Mouse (Mus musculus): ENCODE data around the gene Fcgr3.
"Not testable (repeated sequence)": the region's sequence is repeated elsewhere in the genome, so short reads cannot be mapped to it uniquely, and the experiment has no call there.

Fcgr3 gene

DNA sequence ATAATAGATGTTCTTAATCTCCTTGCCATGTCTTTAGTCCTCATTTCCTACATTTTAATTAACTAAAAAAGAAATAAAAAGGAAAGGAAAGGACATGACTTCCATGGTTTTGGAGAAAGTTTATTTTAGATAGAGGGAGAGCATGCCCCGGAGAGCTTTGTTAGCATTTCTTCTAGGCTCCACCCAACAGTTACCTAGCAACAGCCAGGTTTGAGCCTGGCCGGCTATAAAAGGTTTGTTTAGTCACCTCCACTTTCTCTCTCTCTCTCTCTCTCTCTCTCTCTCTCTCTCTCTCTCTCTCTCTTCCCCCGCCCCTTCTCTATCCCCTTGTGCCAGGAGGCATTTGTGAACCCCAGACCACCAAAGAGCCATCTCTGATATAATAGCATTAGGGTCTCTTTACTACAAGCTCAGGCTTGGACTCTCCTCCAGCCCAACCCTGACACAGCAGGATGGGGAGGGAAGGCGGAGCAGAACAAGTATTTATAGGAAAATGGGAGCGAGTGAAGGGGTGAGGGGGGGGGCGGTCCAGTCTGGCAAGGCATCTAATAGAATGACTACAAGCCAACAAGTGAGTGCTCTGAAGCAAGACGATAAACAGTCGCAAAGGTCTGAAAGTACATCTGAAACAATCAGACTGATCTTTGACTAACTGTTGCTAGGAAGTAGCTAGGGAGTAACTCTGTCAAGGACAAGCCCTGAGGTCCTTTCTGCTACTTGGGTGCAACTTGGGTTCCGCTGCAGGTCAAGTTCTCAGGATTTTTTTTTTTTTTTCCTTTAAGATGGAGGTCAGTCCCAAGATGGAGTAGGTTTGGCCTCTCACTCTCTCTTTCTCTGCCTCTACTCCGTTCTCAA is 31.6 kb upstream of the Fcgr3 start:
- ChIA-PET POLR2A (interaction anchor here in 2 of 4 experiments (0.7 to 1.0 kb wide), 5 partner anchors 8 to 1046 kb away, joined by 3 to 5 read pairs (median 4); no protein-coding TSS in a partner anchor), CTCF (no interaction called here)

DNA sequence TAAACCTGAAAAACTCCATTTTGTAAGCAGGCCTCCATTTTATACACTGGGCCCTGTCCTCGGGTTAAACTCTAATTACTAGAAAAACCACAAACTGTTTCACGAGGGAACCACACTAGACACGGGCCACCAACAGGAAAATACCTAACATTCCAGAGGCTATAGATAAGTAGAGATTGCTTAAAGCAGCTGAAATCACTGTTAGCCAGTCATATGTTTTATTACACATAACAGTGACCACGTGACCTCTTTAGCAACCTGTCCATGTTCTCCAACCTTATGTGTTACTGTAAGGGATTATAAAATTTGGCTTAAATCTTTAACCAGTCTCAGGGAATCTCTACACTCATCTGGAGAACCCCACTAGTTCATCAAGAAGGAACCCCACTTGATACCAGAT is 29.7 kb upstream of the Fcgr3 start:
- POLR2A ChIA-PET, result no interaction called here
- CTCF ChIA-PET, result no interaction called here

DNA sequence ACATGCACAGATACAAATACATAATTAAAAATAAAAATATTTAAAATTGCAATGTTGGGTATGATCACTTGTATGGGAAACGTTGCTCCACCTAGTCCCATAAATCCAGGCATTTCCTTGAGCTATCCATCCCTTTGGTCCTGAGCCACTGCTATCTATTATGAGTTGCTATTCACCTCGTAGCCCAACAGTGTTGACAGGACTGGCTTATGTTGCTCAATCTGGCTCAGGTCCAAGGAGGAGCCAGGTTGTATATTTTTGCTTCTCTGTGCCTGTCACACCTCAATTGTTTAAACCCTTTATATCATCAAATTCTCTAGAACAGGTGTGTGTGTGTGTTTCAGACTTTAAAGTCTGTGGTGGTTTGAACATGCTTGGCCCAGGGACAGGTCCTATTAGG is 26.0 kb upstream of the Fcgr3 start:
- ChIA-PET CTCF (no interaction called here), POLR2A (interaction anchor here (1.2 to 3.2 kb wide), 5 partner anchors 8 to 404 kb away, joined by 3 to 21 read pairs (median 5); partner anchors contain the start of gene B4galt3 (in 1 of the 4))

DNA sequence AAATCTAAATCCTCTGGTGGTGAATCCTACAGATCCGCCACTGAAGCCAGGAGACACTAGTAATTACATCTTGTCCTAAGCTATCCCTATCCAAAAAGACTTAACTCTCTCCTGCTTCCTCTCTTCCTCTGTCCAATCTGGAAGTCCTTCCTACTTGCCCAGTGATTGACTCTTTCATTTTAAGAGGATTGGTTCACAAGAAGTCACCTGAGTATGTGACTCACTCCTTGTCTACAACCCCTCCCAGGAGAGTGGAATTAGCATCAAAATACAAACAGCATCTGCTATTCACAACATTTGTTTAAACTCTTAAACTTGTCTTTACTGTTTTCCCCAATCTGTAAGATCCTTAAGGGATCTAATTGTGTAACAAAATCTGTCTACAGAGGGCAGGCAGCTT is 25.2 kb upstream of the Fcgr3 start:
- ChIA-PET CTCF (interaction anchor here in 1 of 4 experiments (0.9 kb wide), 1 partner anchor 21 kb away, joined by 4 read pairs; no protein-coding TSS in a partner anchor), POLR2A (interaction anchor here (0.6 to 3.9 kb wide), 8 partner anchors 9 to 405 kb away, joined by 3 to 21 read pairs (median 4); partner anchors contain the start of gene B4galt3 (in 1 of the 4))

DNA sequence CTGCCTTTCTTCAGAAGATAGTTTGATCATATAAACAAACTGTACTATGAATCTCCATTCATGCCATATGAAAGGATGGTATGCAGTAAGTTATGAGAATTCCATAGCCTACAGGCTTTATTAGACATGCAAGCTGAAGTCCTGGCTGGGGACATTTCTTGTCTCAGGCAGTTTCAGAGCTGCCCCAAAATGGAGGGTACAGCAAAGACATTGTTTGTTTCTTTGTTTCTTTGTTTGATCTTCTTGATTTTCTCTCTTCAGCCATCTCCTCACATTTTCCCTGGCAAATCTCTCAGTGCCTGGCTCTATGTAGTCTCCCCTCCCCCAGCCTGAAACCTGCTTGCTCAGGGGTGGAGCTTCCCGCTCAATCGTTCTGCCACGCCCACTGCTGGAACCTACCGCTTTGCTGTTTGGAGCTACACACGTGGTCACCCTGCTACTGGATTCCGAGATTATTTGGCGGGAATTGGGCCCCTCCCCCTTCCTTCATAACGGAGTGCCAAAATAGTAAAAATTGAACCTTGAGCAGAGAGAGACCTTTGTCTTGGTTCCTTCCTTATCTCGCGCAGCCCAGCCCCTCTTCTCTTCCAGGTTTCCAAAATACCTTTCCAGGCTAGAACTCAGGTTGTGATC is 23.6 kb upstream of the Fcgr3 start:
- CTCF ChIA-PET, result interaction anchor here in 1 of 4 experiments (0.7 kb wide), 1 partner anchor 159 kb away, joined by 3 read pairs; no protein-coding TSS in a partner anchor
- POLR2A ChIA-PET, result interaction anchor here in 2 of 4 experiments (0.5 to 3.9 kb wide), 13 partner anchors 8 to 414 kb away, joined by 3 to 21 read pairs (median 4); partner anchors contain the start of gene Arhgap30 (in 1 of the 2)

DNA sequence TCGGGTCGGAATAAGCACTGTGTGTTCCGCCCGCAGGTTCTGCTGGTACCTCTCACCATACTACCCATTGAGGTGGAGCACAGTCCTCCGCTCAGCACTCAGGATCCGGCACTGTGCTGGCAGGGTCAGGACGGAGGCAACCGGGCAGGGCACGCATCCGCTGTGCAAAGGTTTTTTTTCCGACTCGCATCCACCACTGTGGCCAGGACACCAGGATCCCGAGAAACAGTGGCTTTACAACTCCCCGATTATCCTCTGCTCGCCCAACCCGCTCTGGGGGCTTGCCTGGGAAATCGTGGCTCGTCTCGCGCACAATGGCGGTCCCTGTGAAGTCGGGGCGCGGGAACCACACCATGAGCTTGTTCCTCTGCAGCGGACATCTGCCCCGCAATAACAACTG is 21.0 kb upstream of the Fcgr3 start:
- CTCF ChIA-PET, result no interaction called here
- POLR2A ChIA-PET, result interaction anchor here in 1 of 4 experiments (0.6 to 0.7 kb wide), 2 partner anchors 17 to 225 kb away, joined by 4 to 8 read pairs; no protein-coding TSS in a partner anchor

DNA sequence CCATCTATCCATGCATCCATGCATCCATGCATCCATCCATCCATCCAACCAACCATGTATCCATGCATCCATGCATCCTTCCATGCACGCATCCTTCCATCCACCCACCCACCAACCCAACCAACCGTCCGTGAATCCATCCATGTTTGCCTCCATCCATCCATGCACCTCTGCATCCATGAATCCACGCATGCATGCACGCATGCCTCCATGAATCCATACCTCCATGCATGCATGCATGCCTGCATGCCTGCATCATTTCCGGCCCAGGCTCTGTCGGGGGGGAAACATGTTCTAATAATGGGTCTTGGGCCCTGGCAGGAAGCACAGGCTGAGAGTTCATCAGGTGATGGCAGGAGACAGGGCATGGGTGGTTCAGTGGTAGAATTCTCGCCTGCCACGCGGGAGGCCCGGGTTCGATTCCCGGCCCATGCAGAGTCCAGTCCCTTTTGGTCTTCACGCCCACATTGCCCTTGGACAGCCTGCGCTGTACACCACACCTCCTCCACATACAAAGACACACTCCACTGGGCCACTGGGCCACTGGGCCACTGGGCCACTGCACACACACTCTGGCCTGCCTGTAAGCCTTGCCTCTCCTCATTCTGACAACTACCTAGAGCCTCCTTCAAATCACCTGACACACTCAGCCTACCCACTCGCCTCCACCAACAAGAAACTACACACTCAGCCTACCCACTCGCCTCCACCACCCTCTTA is 16.9 kb upstream of the Fcgr3 start:
- POLR2A ChIA-PET, result not testable (repeated sequence)

DNA sequence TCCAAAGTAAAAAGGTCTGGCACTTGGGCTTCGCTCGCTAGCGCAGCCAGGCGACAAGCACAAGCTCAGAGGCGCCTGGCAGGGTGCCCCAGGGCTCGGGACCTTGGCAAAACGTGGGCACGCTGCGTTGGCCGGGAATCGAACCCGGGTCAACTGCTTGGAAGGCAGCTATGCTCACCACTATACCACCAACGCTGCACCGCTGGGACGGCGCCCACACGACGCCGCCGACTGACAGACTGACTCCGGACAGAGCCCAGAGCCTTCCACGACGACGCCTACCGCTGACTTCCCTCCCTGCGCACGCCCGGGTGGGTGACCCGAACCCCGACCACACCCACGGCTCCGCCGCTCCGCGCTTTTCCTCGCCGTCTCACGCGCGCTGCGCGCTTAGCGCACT is 15.1 kb upstream of the Fcgr3 start:
- POLR2A ChIA-PET, CTCF ChIA-PET: not testable (repeated sequence)

More for the DNA sequence above, 16.9 kb upstream of the Fcgr3 start:
- CTCF ChIA-PET, result not testable (repeated sequence)

DNA sequence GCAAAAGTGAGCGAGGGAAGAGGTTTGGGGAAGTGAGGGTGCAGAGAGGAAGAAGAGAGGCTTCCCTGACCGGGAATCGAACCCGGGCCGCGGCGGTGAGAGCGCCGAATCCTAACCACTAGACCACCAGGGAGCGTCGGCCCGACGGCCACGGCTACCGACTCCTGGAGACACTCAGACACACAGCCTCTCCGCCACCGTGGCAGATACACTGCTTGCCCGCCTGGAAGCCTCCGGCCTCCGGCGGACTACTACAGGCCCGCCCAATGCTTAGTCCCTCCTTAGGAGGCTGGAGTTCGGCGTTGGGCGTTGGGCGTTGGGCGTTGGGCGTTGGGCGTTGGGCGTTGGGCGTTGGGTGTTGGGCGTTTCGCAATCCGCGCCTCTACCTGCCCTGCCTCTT is 14.6 kb upstream of the Fcgr3 start:
- POLR2A ChIA-PET, CTCF ChIA-PET: not testable (repeated sequence)

DNA sequence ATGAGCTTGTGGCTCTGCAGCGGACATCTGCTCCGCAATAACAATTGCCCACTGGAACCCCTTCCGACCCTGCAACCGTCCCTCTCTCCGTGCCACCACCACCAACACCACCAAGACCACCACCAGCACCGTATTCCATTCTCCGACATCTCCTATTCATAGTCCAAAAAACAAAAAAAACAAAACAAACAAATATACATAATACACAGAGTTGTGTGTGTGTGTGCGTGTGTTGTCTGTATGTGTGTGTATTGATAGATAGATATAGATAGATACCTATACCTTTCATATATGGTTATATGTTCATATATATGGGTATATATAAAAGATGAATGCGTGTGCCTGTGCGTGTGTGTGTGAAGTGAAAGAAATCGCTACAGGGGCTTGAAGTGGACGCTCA is 13.7 kb upstream of the Fcgr3 start:
- POLR2A ChIA-PET, CTCF ChIA-PET: not testable (repeated sequence)

DNA sequence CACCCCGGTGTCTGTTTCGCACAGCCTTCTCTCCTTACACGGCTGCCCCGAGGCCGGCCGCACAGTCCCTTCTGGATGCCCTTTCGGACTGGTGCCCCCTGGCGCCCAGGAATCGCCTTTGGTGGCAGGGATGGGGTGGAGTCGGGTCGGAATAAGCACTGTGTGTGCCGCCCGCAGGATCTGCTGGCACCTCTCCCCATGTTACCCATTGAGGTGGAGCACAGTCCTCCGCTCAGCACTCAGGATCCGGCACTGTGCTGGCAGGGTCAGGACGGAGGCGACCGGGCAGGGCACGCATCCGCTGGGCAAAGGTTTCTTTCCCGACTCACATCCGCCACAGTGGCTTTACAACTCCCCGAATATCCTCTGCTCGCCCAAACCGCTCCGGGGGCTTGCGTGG is 13.2 kb upstream of the Fcgr3 start:
- CTCF ChIA-PET, POLR2A ChIA-PET: not testable (repeated sequence)

DNA sequence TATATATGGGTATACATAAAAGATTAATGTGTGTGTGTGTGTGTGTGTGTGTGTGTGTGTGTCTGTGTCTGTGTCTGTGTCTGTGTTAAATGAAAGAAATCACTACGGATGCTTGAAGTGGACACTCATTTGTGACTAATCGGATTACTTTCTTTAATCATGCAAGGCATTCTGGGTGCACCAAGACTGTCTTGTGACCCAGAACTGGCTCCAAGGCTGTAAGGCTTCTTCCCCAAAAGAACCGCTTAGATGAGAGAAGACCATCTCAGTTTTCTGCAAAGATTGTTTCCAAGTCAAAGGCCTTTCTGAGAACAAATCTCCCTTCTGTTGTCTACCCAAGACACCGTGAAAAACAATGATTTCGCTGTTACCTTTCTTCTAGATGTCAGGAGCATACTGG is 12.5 kb upstream of the Fcgr3 start:
- POLR2A ChIA-PET, CTCF ChIA-PET: not testable (repeated sequence)

DNA sequence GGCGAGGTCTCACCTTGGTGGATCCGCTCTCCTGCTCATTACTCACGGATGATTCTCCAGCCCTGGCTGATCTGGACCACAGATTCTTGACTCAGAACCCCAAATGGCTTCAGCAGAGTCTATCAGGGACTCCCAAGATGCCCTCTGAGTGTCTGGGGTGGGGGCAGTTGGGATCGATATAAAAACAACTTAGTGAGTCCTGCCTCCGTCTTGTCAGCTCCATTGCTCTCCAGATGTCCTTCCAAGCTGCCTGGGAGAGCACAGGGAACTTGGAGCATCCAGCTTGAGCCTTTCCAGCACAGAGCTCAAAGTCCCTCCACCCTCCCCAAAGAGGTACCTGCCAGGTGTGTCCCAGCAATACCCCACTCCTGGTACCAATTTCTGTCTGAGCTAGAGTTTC is 11.4 kb upstream of the Fcgr3 start:
- POLR2A ChIA-PET, CTCF ChIA-PET: not testable (repeated sequence)

DNA sequence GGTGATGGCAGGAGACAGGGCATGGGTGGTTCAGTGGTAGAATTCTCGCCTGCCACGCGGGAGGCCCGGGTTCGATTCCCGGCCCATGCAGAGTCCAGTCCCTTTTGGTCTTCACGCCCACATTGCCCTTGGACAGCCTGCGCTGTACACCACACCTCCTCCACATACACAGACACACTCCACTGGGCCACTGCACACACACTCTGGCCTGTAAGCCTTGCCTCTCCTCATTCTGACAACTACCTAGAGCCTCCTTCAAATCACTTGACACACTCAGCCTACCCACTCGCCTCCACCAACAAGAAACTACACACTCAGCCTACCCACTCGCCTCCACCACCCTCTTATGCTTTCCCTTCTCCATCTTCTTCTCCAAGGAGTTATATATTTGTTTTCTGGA is 9.5 kb upstream of the Fcgr3 start:
- POLR2A ChIA-PET, CTCF ChIA-PET: not testable (repeated sequence)

DNA sequence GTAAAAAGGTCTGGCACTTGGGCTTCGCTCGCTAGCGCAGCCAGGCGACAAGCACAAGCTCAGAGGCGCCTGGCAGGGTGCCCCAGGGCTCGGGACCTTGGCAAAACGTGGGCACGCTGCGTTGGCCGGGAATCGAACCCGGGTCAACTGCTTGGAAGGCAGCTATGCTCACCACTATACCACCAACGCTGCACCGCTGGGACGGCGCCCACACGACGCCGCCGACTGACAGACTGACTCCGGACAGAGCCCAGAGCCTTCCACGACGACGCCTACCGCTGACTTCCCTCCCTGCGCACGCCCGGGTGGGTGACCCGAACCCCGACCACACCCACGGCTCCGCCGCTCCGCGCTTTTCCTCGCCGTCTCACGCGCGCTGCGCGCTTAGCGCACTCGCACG is 7.5 kb upstream of the Fcgr3 start:
- POLR2A ChIA-PET, CTCF ChIA-PET: not testable (repeated sequence)

DNA sequence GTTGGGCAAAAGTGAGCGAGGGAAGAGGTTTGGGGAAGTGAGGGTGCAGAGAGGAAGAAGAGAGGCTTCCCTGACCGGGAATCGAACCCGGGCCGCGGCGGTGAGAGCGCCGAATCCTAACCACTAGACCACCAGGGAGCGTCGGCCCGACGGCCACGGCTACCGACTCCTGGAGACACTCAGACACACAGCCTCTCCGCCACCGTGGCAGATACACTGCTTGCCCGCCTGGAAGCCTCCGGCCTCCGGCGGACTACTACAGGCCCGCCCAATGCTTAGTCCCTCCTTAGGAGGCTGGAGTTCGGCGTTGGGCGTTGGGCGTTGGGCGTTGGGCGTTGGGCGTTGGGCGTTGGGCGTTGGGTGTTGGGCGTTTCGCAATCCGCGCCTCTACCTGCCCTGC is 7.0 kb upstream of the Fcgr3 start:
- POLR2A ChIA-PET, result not testable (repeated sequence)

DNA sequence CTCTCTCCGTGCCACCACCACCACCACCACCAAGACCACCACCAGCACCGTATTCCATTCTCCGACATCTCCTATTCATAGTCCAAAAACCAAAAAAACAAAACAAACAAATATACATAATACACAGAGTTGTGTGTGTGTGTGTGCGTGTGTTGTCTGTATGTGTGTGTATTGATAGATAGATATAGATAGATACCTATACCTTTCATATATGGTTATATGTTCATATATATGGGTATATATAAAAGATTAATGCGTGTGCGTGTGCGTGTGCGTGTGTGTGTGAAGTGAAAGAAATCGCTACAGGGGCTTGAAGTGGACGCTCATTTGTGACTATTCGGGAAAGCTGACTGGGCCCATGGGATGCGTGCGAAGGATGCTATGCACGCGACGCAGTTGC is 6.1 kb upstream of the Fcgr3 start:
- CTCF ChIA-PET, POLR2A ChIA-PET: not testable (repeated sequence)

More for the DNA sequence above, 7.0 kb upstream of the Fcgr3 start:
- CTCF ChIA-PET, result not testable (repeated sequence)

DNA sequence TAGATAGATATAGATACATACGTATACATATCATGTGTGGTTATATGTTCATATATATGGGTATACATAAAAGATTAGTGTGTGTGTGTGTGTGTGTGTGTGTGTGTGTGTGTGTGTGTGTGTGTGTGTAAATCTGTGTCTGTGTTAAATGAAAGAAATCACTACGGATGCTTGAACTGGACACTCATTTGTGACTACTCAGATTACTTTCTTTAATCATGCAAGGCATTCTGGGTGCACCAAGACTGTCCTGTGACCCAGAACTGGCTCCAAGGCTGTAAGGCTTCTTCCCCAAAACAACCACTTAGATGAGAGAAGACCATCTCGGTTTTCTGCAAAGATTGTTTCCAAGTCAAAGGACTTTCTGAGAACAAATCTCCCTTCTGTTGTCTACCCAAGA is 4.8 kb upstream of the Fcgr3 start:
- CTCF ChIA-PET, result interaction anchor here in 1 of 4 experiments (0.6 kb wide), 1 partner anchor 116 kb away, joined by 4 read pairs; no protein-coding TSS in a partner anchor
- POLR2A ChIA-PET, result not testable (repeated sequence)

DNA sequence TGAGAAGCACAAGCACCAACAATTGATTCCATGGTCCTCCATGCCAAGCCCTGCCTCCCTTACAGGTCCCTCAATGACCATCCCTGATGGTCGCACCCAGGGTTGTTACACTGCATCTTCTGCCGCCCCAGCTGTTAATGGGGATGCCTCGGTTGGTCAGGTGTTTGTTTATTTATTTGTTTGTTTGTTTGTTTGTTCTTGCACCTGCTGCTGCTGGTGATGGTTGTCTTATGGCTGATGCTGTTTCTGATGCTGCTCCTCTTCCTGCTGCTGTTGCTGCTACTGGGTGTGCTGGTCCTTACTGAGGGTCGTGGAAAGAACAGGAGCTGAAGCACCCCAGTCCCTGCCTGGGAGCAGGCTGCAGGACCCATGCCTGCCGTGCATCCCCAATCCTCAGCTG is 3.2 kb upstream of the Fcgr3 start:
- POLR2A ChIA-PET, CTCF ChIA-PET: not testable (repeated sequence)

DNA sequence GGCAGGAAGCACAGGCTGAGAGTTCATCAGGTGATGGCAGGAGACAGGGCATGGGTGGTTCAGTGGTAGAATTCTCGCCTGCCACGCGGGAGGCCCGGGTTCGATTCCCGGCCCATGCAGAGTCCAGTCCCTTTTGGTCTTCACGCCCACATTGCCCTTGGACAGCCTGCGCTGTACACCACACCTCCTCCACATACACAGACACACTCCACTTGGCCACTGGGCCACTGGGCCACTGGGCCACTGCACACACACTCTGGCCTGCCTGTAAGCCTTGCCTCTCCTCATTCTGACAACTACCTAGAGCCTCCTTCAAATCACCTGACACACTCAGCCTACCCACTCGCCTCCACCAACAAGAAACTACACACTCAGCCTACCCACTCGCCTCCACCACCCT is 1.8 kb upstream of the Fcgr3 start:
- CTCF ChIA-PET, POLR2A ChIA-PET: not testable (repeated sequence)

Data from embryonic stem cell, embryonic (primary cell).